Mouse (Mus musculus) brain, adult 2 months (tissue): Measurements from ENCODE around the gene Scarf1.

Experiments
- DNase-seq: peaks from one replicate; pipeline ENCODE4 v3.0.0; 2011; ENCODE audit warnings: low read depth, low spot score

The Scarf1 gene

GRCm38 (mm10) chr11:75513336-75513735, at the start of gene Scarf1:
Scarf1 (plus strand) TSS chr11:75513540.
- no peak for DNase-seq

DNA sequence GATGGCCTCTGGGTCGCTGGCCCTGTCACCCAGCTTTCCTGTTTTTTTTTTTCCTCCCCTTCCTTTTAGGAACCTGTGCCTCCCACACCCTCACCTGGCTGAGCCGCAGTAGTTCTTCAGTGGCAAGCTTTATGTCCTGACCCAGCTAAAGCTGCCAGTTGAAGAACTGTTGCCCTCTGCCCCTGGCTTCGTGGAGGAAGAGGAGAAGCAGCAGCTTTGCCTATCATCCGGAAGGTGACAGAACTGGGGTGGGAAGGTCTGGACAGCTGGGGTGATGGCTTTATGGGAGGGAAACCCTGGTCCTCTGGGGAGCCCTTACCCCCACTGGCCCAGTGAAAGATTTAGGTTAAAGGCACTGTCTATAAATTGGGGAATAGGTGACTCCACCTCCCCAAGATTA, 49.7 kb upstream of the Scarf1 start:
- no peak for DNase-seq

- no peak for DNase-seq
Observed at GRCm38 (mm10) chr11:75464417-75464816, 48.9 kb upstream of the Scarf1 start.

DNA sequence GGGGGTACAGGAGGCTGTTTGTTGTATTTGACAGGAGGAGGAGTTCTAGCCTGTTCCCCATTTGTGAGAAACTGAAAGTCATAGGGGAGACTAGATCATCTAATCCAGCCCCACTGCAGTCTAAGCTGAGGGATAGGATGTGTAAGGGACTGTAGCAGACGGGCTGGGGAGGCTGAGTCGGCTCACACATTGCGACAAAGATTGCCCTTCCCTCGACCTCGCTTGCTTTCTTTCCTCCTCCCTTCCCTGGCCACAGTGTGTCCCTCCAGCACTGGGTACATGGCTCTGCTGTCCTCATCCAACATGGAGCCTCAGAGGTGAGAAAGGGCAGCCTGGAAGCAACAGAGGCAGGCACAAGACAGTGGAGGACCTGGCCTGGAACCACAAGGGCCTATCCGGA, 48.3 kb upstream of the Scarf1 start:
- DNase-seq = no peak

- DNase-seq = no peak
Observed at GRCm38 (mm10) chr11:75466731-75467505, 46.4 kb upstream of the Scarf1 start.

- DNase-seq = no peak
Observed at GRCm38 (mm10) chr11:75467512-75468215, 45.7 kb upstream of the Scarf1 start.

DNA sequence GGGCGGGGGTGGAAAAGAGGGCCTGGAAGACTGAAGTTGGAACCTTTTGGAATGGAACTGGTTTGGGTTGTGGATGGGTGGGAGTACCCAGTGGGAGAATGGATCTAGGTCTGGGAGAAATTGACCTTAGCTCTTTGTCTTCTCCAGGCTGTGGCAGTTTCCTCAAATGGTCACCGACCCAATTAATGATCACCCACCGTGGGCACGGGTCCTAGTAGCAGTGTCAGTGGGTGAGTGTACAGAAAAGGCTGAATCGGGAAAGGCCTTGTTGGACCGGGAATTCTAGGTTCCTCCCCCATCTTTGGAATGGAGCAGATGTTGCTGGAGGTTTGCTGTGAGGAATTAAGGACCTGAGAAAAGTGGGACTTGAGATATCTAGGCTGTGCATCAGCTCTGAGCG, 44.9 kb upstream of the Scarf1 start:
- peak; percentile 34 for DNase-seq

DNA sequence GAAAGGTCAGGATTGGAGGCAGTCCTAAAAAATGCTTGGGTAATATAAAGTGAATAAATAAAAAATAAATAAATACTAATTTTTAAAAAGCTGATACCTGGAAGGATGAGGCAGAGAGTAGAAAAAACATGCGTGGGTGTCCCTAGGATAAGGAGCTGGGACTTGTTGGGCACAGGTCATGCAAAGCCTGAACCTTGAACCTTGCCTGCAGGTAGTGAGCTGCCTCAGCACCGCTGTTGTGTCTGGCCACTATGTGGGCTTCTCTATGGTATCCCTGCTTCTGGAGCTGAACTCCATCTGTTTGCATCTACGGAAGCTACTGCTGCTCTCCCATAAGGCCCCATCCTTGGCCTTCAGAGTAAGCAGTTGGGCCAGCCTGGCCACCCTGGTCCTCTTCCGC, 44.1 kb upstream of the Scarf1 start:
- no peak for DNase-seq

- DNase-seq = no peak
Observed at GRCm38 (mm10) chr11:75470675-75471074, 42.7 kb upstream of the Scarf1 start.

GRCm38 (mm10) chr11:75472469-75473081, 40.8 kb upstream of the Scarf1 start:
- DNase-seq = no peak

- no peak for DNase-seq
Observed at GRCm38 (mm10) chr11:75473376-75473775, 40.0 kb upstream of the Scarf1 start.

DNA sequence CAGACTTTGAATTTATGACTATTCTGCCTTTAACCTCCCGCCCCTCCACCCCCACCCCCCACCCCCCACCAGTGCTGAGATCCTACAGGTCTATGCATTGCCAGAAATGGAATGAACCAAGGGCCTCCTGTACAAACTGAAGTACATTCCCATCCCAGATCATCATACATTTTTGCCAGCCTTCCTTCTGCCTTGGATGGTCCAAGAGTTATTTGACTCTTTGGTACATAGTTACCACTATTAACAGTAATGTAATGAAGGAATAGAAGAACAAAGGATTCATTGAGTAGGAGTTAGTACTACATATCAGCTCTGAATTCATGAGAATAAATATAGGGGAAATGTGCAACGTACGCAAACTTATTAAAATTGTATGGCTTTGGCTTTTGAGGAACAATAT, 27.1 kb upstream of the Scarf1 start:
- no peak for DNase-seq

DNA sequence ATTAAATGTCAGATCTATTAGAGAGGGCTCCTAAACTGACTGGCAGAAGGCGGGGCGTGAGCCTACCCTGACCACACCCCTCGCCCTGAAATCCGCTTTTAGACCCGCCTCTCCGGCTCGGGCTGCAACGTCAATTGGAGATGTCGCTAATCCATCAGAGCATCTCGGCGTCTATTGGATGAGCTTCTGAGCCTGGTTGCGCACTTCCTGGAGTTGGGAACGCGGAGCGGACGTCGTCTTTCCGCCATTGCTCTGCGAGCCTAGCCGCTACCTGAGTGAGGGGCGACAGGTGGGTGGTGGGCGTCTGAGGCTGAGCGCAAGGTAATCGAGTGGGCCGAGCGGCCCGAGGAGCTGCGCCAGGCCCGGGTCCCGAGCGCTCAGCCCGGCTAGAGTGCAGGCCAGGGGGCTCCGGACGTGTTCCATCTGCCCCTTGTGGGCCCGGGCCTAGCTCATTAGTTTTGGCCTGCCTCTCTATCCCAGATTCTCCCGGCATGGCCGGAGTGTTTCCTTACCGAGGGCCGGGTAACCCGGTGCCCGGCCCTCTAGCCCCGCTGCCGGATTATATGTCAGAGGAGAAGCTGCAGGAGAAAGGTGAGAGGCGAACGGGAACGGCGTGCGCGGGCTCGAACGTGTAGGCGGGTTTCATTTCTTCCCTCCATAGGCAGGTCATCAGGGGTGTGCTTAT, 26.6 kb upstream of the Scarf1 start, which contains the start of gene Prpf8:
Gene Prpf8, plus strand, starts transcription at position 216 of the 685 bp plus-strand sequence.
- DNase-seq = peak; percentile 99

- no peak for DNase-seq
Observed at GRCm38 (mm10) chr11:75487496-75487895, 25.8 kb upstream of the Scarf1 start.

DNA sequence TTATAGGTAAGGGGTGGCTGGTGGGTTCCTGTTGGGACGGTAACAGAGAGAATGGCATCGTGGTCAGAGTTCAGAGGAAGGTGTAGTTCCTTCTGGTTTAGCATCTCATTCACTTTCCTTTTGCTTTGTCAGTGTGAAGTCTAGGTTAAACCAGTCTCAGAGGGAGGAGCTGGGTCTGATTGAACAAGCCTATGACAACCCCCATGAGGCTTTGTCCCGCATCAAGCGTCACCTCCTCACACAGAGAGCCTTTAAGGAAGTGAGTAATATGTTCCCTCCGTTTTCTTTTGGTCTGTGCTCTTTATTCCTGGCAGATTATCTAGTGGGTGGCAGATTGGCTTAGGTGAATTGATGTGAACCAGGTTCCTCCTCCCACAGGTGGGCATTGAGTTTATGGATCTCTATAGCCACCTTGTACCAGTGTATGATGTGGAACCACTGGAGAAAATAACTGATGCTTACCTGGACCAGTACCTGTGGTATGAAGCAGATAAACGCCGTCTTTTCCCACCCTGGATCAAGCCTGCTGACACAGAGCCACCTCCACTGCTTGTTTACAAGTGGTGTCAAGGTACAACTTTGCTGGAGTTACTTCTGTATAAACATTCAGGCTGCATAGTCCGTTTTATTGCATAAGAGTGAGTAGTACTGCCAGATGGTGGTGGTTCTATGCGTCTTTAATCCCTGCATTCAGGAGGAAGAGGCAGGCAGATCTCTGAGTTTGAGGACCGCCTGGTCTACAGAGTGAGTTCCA, 18.9 kb upstream of the Scarf1 start:
- DNase-seq = no peak

DNA sequence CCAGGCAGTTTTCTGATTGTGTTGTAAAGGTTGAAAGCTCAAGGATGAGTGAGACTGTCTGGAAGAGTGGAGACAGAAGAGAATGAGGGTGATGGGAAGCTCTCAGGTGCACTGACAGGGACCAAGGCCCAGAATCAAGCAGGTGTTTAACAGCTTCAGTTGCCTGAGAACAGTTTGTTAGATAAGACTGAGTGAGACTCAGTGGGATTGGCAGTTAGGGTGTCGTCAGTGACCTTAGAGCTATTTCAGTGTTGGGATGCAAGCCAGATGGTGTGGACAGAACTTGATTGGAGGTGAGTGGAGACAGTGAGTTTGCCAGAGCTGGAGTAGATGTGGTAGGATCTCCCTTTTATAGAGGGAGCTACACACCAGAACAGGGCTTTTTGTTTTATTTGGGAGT, 15.2 kb upstream of the Scarf1 start:
- no peak for DNase-seq

DNA sequence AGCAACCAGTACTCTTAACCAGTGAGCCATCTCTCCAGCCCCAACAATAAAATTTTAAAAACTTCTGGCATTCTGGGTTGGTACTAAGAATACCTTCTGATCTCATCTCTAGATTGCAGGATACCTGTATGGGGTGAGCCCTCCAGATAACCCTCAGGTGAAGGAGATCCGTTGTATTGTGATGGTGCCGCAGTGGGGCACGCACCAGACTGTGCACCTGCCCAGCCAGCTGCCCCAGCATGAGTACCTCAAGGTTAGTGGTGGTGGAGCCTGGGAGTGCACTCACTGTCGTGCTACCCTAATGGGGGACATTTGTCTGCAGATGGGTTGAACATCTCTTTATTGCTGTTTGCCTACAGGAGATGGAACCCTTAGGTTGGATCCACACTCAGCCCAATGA, 5.2 kb upstream of the Scarf1 start:
- no peak for DNase-seq

- DNase-seq = no peak
Observed at GRCm38 (mm10) chr11:75508904-75509303, 4.4 kb upstream of the Scarf1 start.

GRCm38 (mm10) chr11:75509741-75510626, 3.4 kb upstream of the Scarf1 start, which contains the start of gene Rilp:
Rilp (plus strand) TSS chr11:75510094.
- DNase-seq = peak; percentile 47

GRCm38 (mm10) chr11:75510627-75510993, 2.7 kb upstream of the Scarf1 start:
- peak; percentile 97 for DNase-seq
